Mouse (Mus musculus): ENCODE measurements around the gene Vamp5.
A peak's percentile ranks its signal among the peaks of the same experiment; 100 is the strongest.

Vamp5 gene

GRCm38 (mm10) chr6:72364009-72364408 is 16.3 kb downstream of the Vamp5 start:
- no peak for DNase-seq

GRCm38 (mm10) chr6:72362132-72363028 is 17.9 kb downstream of the Vamp5 start:
- DNase-seq = peak; percentile 99

DNA sequence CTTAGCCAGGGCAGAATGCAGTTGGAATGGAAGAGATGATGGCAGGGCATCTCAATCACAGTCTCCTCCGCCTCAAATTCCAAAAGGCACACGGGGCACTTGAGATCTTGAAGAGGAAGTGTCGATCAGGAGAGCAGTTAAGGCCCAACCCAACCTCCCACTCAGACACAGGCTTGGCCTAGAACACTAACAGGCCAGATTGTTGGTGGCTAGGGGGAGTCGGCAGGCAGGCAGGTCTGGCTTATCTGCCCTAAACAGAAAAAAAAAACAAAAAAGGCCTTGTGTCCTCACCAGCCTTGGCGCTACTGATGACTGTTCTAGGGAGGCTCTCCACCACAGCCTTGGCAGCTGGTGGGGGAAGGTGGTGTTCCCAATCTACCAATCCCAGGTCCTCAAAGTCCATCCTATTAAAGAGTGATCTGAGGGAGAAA is 19.1 kb downstream of the Vamp5 start:
- no peak for DNase-seq

DNA sequence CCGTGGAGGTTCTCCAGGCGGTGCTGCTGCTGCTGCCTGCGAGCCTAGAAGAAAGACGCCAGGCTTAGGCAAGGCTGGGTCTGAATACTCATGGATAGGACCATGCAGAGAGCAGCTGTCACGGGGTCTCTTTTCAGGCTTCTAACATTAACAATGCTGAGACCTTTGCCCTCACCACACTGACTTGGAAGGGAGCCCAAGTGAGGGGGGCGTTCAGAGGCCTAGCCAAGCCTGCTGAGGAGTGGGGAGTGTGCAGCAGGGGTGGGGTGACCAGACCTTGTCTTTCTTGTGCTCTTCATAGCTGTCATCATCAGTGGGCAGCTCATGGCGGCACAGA is 19.7 kb downstream of the Vamp5 start:
- no peak for DNase-seq

- DNase-seq = no peak
Observed at GRCm38 (mm10) chr6:72359891-72360598, 20.2 kb downstream of the Vamp5 start.

DNA sequence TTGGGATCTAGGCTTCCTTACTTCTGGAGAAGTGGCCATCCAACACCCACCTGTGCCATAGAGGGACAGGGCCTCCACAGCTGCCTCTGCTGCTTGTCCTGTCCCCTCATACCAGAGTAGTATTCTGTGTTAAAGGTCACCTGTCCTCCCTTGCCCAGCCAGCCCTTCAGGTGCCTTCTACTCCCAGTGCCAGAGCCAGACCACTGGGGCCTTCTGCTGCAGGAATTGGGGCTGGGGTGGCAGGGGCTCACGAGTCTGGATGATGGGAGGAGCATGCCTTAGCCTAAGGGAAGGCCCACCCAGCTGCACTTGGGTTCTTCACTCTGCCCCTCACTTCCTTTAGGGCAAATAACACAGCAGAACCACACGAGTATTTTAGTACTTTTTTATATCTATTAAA is 20.9 kb downstream of the Vamp5 start:
- DNase-seq = no peak

DNA sequence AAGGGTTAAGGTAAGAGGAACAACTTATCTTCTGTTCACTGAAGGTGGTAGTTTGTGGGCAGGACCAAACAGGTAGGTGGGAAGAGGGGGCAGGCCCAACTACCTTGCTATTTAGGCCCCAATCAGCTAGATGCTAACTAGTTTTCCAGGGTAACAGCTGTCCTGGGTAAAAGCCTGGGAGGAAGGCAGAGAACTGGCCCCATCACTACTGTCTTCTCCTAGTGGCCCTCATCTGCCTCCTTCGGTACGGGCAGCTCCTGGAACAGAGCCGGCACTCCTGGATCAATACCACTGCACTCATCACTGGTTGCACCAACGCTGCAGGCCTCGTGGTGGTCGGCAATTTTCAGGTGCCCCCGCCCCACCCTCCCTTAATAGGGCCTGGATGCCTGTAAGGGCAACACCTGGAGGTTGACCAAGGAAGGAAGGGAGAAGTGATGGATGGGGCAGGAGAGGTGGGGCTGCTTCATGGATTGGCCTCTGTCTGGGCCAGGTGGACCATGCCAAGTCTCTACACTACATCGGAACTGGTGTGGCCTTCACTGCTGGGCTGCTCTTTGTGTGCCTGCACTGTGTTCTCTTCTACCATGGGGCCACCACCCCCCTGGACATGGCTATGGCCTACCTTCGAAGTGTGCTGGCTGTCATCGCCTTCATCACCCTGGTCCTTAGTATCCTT is 22.0 kb downstream of the Vamp5 start:
- DNase-seq = no peak

GRCm38 (mm10) chr6:72357164-72358079 is 22.8 kb downstream of the Vamp5 start:
- no peak for DNase-seq

- DNase-seq = peak; percentile 56
Observed at GRCm38 (mm10) chr6:72356001-72356532, 24.2 kb downstream of the Vamp5 start.

- DNase-seq = peak; percentile 86
Observed at GRCm38 (mm10) chr6:72355066-72355911, 25.0 kb downstream of the Vamp5 start, which contains the start of gene Tmem150a. Gene Tmem150a, plus strand, starts transcription at chr6:72355447.

DNA sequence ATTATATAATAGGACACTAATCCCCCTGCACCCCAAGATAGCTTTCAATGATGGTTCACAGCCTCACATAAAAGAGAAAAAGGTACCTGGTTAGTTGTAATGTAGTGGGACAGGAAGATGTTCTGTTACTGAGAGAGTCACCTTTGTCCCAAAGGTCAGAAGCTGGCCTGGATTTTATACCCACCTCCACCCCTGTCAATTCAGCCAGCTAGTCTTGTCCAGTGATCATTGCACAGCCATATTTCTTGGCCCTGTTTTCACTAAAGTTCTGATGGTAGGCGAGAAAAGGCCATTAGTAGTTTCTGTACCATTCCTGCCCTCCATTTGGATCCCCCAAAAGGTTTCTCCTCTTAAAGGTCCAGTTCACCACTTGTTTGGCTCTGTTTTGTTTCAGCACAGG is 26.2 kb downstream of the Vamp5 start:
- no peak for DNase-seq

DNA sequence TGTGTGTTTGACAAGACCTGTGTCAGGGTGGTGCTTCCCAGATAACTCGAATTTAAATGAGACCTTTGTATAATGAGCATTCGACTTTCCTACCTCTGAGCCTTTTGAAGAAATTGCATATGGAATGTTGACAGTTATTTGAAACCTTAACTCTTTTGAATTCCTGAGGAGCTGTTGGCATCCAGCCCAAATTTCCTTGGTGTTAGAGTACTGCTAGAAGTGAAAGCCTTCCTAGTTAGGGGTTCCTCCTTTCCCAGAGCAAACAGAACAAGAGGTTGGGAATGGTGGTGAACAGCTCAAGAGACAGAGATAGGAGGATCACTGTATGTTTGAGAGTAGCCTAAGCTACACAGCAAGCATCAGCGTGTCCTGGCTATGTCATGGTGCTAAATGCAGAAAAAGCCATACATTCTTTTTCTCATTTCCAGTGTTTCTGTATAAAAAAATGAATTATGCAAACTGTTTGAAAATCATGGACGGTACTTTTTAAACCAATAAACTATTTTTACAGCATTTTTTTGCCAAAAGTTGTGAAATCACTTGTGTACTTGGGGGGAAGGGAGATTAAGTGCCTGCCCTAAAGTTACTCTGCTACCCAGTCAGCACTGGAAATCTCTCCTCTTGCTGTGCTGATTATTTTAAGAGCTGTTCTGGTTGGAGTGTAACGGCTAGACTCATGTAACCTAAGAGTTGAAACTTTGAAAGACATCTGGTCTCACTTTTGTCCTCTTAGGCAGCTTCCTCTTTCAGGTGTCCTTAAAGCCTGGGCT is 27.4 kb downstream of the Vamp5 start:
- no peak for DNase-seq

GRCm38 (mm10) chr6:72350214-72350613 is 30.1 kb downstream of the Vamp5 start:
- DNase-seq = no peak

DNA sequence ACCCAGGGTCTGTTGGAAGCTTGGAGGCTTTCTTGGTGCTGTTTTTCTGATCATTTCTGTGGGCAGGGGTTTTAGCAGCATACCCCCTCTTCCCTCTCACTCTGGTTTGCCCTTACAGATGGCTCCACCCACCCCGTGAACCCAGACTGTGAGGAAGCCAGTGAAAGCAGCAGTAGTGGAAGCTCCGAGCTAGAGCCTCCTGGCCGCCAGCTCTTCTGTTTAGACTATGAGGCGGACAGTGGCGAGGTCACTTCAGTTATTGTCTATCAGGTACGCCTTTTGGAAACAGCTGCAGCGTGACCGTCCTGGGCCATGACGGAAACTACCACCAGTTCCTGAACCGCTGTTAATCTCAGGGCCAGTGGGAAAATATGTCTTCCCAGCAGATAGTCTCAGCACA is 31.9 kb downstream of the Vamp5 start:
- no peak for DNase-seq

DNA sequence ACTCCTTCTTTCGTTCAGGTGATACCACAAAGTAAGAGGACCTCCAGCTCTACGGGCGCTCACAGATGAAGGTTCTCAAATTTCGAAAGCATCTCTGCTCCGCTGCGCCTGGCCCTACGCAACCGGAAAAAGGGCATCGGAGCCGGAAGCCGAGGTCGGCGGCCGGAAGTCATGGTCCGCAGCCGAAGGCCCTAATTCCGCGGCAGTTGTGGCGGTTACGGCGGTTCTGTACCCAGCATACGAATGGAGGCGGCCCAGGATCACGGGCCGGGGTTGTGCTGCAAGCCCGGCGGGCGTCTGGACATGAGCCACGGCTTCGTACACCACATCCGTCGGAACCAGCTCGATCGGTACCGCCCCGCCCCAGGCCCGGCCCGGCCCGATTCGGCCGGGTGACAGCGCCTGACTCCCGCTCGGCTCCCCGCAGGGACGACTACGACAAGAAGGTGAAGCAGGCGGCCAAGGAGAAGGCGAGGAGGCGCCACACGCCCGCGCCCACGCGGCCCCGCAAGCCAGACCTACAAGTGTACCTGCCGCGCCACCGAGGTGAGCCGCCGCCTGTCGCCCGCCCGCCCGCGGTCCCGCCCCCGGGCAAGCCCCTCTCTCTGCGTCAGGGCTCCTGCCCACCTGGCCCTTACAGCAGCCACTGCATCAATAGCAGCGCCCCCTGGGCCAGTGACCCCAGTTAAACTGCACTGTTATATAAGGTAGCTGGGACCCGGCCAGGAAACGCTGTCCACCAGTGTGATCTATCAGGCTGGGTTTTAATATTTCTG is 32.9 kb downstream of the Vamp5 start, which contains the start of gene 0610030E20Rik:
TSS of gene 0610030E20Rik (plus strand) at position 152 of the 776 bp plus-strand sequence.
- peak; percentile 67 for DNase-seq

- DNase-seq = no peak
Observed at GRCm38 (mm10) chr6:72346261-72346660, 34.0 kb downstream of the Vamp5 start.

GRCm38 (mm10) chr6:72345633-72346032 is 34.6 kb downstream of the Vamp5 start:
- DNase-seq = no peak

- DNase-seq = peak; percentile 95
Observed at GRCm38 (mm10) chr6:72345074-72345567, 35.1 kb downstream of the Vamp5 start, which contains the start of gene Usp39. Gene Usp39, minus strand, starts transcription at chr6:72345184.
